Mouse (Mus musculus): ENCODE measurements around the gene Tmprss12.
"Not testable (repeated sequence)": the region's sequence is repeated elsewhere in the genome, so short reads cannot be mapped to it uniquely, and the experiment has no call there.

- TF ChIP-seq POLR2A (IDR thresholded peaks at IDR 0.05; ENCODE audit: low read depth, low read length); CTCF (IDR thresholded peaks at IDR 0.05; ENCODE audit: extremely low read depth, insufficient read length, insufficient replicate concordance, low read depth, low read length): not testable (repeated sequence)
These were observed 20.3 kb upstream of the Tmprss12 start for GRCm38 (mm10) chr15:100260351-100260750.

Measured in small intestine, adult 2 months (tissue).